Mouse (Mus musculus): ENCODE measurements around the gene Nxpe5. TPM values are rescaled to one million over a fixed set of nuclear protein-coding genes. Genes with fewer than 3 reads are reported as not detected.

The Nxpe5 gene
- 3.7 and 5.3 TPM in 2 replicates for polyA plus RNA-seq (2012; rRNA removed; ENCODE audit: low replicate concordance)

DNA sequence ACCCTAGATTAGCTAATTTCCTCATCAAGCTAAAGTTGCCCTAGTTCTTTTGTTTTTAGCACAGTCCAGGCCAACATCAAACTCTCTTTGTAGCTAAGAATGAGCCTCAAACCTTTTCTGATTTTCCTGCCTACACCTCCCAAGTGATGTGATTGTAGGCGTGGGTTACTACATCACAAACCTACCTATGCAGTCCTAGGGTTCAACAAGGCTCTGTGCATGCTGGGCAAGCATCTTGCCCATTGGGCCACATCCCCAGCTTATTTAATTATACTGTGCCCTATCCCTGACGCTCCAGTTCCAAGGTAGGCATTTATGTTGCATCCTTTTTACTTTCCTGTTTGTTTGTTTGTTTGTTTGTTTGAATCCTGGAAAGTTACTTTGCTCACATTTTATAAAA, at the start of gene Nxpe5:
Nxpe5 (plus strand) TSS at position 199 of the 400 bp plus-strand sequence.

DNA sequence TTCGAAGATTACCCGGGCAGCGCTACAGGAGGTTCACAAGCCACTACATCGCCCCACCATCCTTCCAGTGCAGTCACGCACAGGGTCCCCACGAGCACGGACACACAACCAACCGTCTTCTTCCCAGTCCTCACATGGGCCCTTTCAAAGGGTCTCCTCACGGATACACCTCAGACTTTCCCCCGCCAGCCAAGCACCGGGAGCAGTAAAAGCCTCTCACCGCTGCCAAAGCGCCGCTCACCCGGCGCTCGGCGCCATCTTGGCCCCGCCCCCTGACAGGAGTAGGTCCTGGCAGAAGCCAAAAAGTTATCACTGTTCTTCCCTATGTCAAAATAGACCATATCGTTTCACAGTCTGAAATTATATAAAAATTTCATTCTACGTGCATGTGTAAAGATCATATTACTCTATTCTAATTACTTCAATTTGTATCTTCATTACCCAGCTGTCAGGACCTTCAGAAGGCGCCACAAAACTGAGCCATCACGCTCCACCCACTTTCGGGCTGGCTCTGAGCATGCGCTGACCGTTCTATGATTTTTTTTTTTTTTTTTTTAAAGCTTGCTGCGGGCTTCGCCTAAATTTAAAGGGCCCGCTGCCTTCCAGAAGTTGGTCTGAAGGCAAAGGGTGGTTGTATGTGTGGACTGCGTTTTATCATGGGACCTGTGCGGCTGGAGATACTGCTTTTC, 38.6 kb upstream of the Nxpe5 start, which contains the start of the genes Taf6 and Cnpy4:
Taf6 (minus strand) TSS at position 502 of the 689 bp plus-strand sequence.
Cnpy4 (plus strand) TSS at position 536 of the 689 bp plus-strand sequence.

DNA sequence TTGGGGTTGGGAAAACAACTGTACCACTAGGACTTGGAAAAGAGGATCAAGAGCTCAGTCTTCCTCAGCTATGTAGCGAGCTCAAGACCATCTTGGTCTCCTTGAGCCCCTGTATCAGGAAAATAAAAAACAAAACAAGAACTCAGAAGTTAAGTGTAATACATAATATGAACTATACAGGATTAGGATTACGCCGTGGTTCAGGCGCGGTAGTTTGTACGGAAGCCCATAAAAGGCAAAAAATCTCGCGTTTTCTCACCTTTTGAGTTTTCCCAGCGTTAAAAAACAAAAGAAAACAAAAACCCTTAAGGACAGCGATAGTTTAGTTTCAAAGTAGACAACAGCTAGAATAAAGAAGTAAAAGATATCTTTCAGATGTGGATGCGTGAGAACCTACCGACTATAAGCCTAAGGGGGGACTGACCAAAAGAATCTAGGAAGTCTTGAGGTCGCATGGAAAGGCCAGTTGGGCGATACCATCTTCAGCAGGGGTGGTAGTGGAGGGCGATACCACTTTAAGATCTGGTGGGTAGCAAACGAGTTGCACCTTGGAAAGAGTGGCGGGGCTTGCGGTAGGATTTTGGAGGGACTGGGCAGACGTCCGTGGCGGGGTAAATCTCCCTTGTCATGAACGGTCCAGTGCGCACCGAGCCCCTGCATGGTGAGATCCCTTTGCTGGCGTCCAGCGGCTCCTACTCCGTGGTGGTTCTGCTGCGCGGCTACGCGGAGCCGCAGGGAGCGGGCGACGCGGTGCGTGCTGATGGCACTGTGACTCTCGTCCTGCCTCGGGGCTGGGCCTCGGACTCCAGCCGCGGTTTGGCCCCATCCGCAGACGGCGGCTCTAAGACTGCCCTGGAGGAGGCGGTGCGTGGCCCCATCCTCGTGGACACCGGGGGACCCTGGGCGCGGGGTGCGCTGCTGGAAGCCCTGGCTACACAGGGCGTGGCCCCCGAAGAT, 31.6 kb upstream of the Nxpe5 start, which contains the start of gene Mblac1:
Mblac1 (plus strand) TSS at position 544 of the 957 bp plus-strand sequence.

DNA sequence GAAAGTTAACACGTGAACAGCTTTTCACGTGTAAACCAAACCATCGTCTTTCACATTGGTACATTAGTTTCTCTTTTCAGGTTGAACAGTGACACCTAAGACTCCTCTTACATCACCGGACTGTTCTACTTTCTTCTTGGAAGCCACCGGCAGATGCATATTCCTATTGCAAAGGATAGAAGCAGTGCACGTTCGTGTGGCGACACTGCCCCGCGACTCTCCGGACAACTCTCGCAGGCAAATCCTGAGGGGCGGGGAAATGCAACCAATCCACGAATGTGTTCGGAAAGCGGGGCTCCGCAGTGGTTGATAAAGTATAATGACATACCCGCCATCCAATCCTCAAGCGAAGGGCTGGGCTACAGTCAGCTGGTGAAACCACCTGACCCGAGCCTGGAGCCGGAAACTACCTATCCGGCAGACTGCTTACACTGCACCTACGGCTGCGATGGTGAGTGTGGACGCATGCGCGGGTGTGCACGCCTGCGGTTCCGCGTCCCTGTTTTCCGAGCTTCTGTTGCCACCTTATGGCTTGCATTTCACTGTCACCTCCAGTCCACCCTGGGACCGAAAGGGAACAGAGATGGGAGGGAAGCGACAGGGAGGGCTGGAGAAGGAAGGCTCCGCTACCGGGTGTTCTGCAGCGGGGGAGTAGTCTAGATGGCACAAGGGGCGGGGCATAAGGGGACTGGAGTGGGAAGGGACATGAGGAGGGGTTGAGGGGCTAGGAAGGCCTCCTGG, 29.8 kb downstream of the Nxpe5 start, which contains the start of gene Lamtor4:
Lamtor4 (plus strand) TSS at position 130 of the 741 bp plus-strand sequence.

DNA sequence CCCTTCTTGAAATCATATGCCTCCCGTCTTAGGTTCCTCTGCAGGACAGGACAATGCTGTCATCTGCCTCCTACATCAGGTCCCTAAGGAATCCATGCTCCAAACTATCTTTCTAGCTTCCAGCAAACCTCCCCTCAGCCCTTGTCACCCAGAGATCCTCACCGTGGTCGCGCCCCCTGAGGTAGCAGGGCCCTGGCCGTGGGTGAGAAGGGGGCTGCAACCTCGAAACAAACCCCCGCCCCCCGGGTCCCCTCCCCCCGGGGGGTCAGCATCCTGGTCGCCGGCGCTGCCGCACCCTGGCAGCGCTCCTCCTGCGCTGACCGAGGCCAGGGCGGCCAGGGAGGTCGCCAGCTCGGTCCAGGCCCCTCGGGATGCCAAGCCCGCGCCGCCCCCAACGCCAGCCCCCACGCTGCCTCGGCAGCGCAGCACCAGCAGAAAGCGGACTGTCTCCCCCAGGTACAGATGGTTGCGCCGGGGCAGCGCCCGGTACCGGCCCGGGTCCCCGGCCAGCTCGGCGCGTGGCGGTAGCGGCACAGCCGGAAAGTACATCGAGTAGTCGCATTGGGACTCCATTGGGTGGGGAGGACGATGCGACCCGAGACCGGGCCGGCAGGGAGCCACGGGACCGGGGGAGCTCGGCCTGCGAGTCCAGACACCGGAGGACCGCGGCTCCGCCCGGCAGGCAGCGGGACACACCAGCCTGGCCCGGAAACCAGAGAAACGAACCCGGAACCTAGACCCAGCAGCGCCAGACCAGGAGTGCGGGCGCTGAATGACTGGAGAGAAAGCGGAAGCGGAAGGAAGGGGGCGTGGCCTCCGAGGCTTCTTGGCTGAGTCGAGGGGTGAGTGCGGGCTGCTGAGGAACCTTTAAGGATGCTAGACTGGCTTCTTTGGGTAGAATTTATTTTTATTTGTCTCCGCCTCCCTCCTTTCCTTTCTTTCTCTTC, 37.8 kb downstream of the Nxpe5 start, which contains the start of gene BC037034:
BC037034 (minus strand) TSS at position 774 of the 947 bp plus-strand sequence.

DNA sequence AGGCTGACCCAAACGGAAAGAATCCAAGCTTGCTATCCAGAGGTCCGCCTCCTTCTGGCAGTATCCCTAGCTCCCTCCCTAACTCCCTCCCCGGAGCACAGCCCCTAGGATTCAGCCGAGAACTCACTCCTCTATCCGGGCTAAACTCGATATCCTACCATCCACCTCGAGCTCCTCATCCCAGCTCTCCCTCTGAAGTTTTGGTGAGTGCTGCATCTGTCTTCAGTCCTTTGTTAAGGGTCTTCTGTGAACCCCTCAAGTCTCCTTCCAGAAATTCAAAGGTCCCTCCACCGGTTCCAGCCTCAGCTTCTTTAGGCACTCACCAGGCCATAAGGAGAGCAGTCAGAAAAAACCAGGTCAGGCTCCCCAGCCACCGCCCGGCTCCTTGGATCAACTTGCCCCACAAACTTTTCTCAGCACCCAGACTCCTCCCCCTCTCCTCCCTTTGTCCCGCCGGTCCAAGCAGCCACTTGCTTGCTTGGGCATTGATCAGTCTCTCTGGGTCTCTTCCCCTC, 46.8 kb downstream of the Nxpe5 start, which contains the start of gene Gal3st4:
Gal3st4 (minus strand) TSS at position 432 of the 515 bp plus-strand sequence.

DNA sequence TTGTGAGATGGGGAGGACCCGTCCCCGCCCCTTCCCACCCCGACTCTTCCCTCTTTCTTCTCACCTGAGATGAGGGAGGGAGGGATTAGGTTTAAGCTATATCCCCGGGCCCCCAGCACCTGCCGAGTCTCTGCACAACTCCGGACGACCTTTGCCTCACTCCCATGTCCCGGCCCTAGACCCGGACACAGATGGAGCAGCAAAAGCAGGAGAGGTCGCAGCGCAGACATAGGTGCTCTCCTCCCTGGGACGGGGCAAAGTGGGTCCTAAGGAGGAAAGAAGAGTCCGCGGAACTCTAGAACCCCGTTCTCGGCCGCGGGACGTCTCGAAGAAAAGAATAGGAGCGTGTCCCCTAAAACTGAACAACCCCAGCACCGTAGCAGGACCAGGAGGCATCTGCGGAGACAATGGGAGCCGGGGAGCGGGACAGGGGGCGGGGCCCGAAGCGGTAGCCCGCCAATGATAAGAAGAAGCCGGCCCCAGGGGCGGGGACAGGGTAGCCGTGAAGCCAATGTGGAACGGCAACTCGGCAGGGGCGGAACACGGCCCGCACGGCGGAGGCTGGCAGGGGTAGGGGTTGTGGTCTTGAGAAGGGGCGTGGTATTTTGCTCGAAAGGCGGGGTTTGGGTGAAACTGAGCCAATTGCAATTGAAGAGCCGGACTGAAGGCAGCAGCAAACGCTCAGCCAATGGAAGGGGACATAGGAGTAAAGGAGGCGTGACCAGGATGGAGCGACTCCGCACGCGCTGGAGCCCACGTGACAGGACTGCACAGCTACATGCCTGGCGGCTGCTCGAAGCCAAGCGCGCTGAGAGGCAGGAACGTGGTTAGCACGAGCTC, 54.1 kb downstream of the Nxpe5 start, which contains the start of the genes Gm43720, Gpc2 and Stag3:
Gm43720 (minus strand) TSS at position 374 of the 840 bp plus-strand sequence.
Gpc2 (minus strand) TSS at position 421 of the 840 bp plus-strand sequence.
Stag3 (plus strand) TSS at position 656 of the 840 bp plus-strand sequence.

Other genes starting within 250 kb of the Nxpe5 start
- gene Azgp1, start 244.4 kb upstream of the Nxpe5 start, polyA plus RNA-seq (2012; rRNA removed; ENCODE audit: low replicate concordance) = 0.16 and 0.39 TPM in 2 replicates
- not detected in 2 replicates for gene Smok3a, start 204.6 kb upstream of the Nxpe5 start, polyA plus RNA-seq (2012; rRNA removed; ENCODE audit: low replicate concordance)
- gene Smok3b, start 204.5 kb upstream of the Nxpe5 start, polyA plus RNA-seq (2012; rRNA removed; ENCODE audit: low replicate concordance) = not detected in 2 replicates
- not detected in 2 replicates for gene Smok3c, start 172.7 kb upstream of the Nxpe5 start, polyA plus RNA-seq (2012; rRNA removed; ENCODE audit: low replicate concordance)
- 4.7 and 8.3 TPM in 2 replicates for gene Zkscan1, start 140.8 kb upstream of the Nxpe5 start, polyA plus RNA-seq (2012; rRNA removed; ENCODE audit: low replicate concordance)
- gene Zscan21, start 109.0 kb upstream of the Nxpe5 start, polyA plus RNA-seq (2012; rRNA removed; ENCODE audit: low replicate concordance) = 8.7 and 12.5 TPM in 2 replicates
- 2.4 and 4.2 TPM in 2 replicates for gene Zfp113, start 70.2 kb upstream of the Nxpe5 start, polyA plus RNA-seq (2012; rRNA removed; ENCODE audit: low replicate concordance)
- gene Cops6, start 64.8 kb upstream of the Nxpe5 start, polyA plus RNA-seq (2012; rRNA removed; ENCODE audit: low replicate concordance) = 122 and 145 TPM in 2 replicates
- gene Ap4m1, start 53.9 kb upstream of the Nxpe5 start, polyA plus RNA-seq (2012; rRNA removed; ENCODE audit: low replicate concordance) = 66.6 and 72.1 TPM in 2 replicates
- 20.3 and 54.7 TPM in 2 replicates for gene Mcm7, start 53.5 kb upstream of the Nxpe5 start, polyA plus RNA-seq (2012; rRNA removed; ENCODE audit: low replicate concordance)
- gene Taf6, start 38.4 kb upstream of the Nxpe5 start, polyA plus RNA-seq (2012; rRNA removed; ENCODE audit: low replicate concordance) = 52.1 and 79.8 TPM in 2 replicates
- 8.0 and 11.5 TPM in 2 replicates for gene Cnpy4, start 38.4 kb upstream of the Nxpe5 start, polyA plus RNA-seq (2012; rRNA removed; ENCODE audit: low replicate concordance)
- 7.2 and 8.4 TPM in 2 replicates for gene Mblac1, start 31.6 kb upstream of the Nxpe5 start, polyA plus RNA-seq (2012; rRNA removed; ENCODE audit: low replicate concordance)
- 232 and 331 TPM in 2 replicates for gene Lamtor4, start 29.6 kb downstream of the Nxpe5 start, polyA plus RNA-seq (2012; rRNA removed; ENCODE audit: low replicate concordance)
- gene BC037034, start 38.1 kb downstream of the Nxpe5 start, polyA plus RNA-seq (2012; rRNA removed; ENCODE audit: low replicate concordance) = 38.8 and 71.4 TPM in 2 replicates
- gene Gal3st4, start 46.9 kb downstream of the Nxpe5 start, polyA plus RNA-seq (2012; rRNA removed; ENCODE audit: low replicate concordance) = 0.80 and 5.2 TPM in 2 replicates
- 0.01 TPM in 1 of 2 replicates, not detected in the other for gene Gm43720, start 54.1 kb downstream of the Nxpe5 start, polyA plus RNA-seq (2012; rRNA removed; ENCODE audit: low replicate concordance)
- 6.5 and 27.6 TPM in 2 replicates for gene Gpc2, start 54.1 kb downstream of the Nxpe5 start, polyA plus RNA-seq (2012; rRNA removed; ENCODE audit: low replicate concordance)
- 1.2 and 1.4 TPM in 2 replicates for gene Stag3, start 54.3 kb downstream of the Nxpe5 start, polyA plus RNA-seq (2012; rRNA removed; ENCODE audit: low replicate concordance)
- gene Pvrig, start 116.1 kb downstream of the Nxpe5 start, polyA plus RNA-seq (2012; rRNA removed; ENCODE audit: low replicate concordance) = 0.29 and 2.0 TPM in 2 replicates
- gene Zfp157, start 215.6 kb downstream of the Nxpe5 start, polyA plus RNA-seq (2012; rRNA removed; ENCODE audit: low replicate concordance) = 3.6 and 6.4 TPM in 2 replicates

All from subcutaneous adipose tissue, adult 2 months (tissue).